7 mouse cellular contexts compared by ENCODE assay signal in genomic region chr7:44373889-44374652, GRCm38 (mm10). TPM values are rescaled to one million over a fixed set of nuclear protein-coding genes. Genes with fewer than 3 reads are reported as not detected.
A peak's percentile ranks its signal among the peaks of the same experiment; 100 is the strongest.
DNase-seq lines count a peak whose midpoint lies in the region; ATAC-seq and TF ChIP-seq lines count a peak whose summit lies in the region.

No protein-coding gene starts in this region.

- under 1% methylated on average over 19 of the region's 19 CpGs for WGBS in intestine, postnatal 0 days
- under 1% methylated on average over 19 of the region's 19 CpGs for WGBS in midbrain, embryonic 10.5 days

- 0 out of 2 replicates have a peak, but pooled peaks cover 2% of the 10 kb centered on the region for H3K4me1 ChIP-seq in intestine, postnatal 0 days (replicated peaks; ENCODE audit: control insufficient read depth, insufficient read depth, low read length)
- H3K4me1 ChIP-seq in midbrain, embryonic 10.5 days: peaks cover 25% of the 10 kb centered on the region

- TF ChIP-seq CTCF in intestine, postnatal 0 days (IDR thresholded peaks at IDR 0.05; ENCODE audit: low read depth): no peak

- no peaks in the 10 kb centered on the region for H3K36me3 ChIP-seq in intestine, postnatal 0 days (ENCODE audit: control insufficient read depth, insufficient read depth)
- no peaks in the 10 kb centered on the region for H3K36me3 ChIP-seq in midbrain, embryonic 10.5 days

- H3K27me3 ChIP-seq in intestine, postnatal 0 days (replicated peaks; ENCODE audit: control insufficient read depth, insufficient read depth, low read length): no peaks in the 10 kb centered on the region
- H3K27me3 ChIP-seq in midbrain, embryonic 10.5 days (ENCODE audit: low read depth, poor library complexity, severe bottlenecking): no peaks in the 10 kb centered on the region

- peak; percentile 84 for ATAC-seq in intestine, postnatal 0 days

- peak overlapping the region; percentile 53 for H3K9ac ChIP-seq in intestine, postnatal 0 days (ENCODE audit: low read depth, low read length)

- peak overlapping the region; percentile 64 for H3K4me3 ChIP-seq in intestine, postnatal 0 days (ENCODE audit: low read depth, low read length)
- peak overlapping the region; percentile 77 for H3K4me3 ChIP-seq in midbrain, embryonic 10.5 days

- intact Hi-C loops in left cerebral cortex, postnatal 36 days (cut with DNase I): loop anchor here (5.0 kb wide), 1 partner anchor 93 kb away; the partner anchor contains the start of genes Aspdh and Josd2

- no peaks in the 10 kb centered on the region for H3K9me3 ChIP-seq in intestine, postnatal 0 days (ENCODE audit: control insufficient read depth)
- H3K9me3 ChIP-seq in midbrain, embryonic 10.5 days (replicated peaks): no peaks in the 10 kb centered on the region

- no peak overlapping the region for H3K27ac ChIP-seq in intestine, postnatal 0 days (ENCODE audit: low read depth, low read length)
- H3K27ac ChIP-seq in midbrain, embryonic 10.5 days (replicated peaks): peak overlapping the region; percentile 92

- H3K4me2 ChIP-seq in intestine, postnatal 0 days (replicated peaks; ENCODE audit: low read depth): peak overlapping the region; percentile 91

- DNase-seq in adrenal gland, adult 18-20 months (ENCODE audit: low spot score in 2 of 2): peak; percentile 59 to 74
- peak; percentile 92 for DNase-seq in embryo, embryonic 11 days
- peak; percentile 85 for DNase-seq in gonadal fat pad, adult 2 months (ENCODE audit: low read depth)
- DNase-seq in left cerebral cortex, postnatal 36 days (ENCODE audit: low spot score in 2 of 2): peak; percentile 87 to 88
- DNase-seq in midbrain, embryonic 10.5 days (ENCODE audit: low spot score): peak; percentile 83
- DNase-seq in right cerebral cortex, postnatal 36 days (ENCODE audit: low spot score in 2 of 2): peak; percentile 82 to 94

RNA-seq across cellular contexts. Expression of gene Syt3, which starts 9.8 kb away (rescaled TPM):
- 1 to 10 TPM; 4.7 to 6.9 TPM for total RNA-seq in adrenal gland, adult 18-20 months (2021)
- polyA plus RNA-seq in gonadal fat pad, adult 2 months (2012; rRNA removed): 2.8 and 4.7 TPM in 2 replicates
- 0.55 and 0.58 TPM in 2 replicates for polyA plus RNA-seq in intestine, postnatal 0 days (2015; fragmentation: Nextera tagmentation; extraction: Ambion mirVana)
- total RNA-seq in left cerebral cortex, postnatal 36 days (2021): 10 to 100 TPM; 58.3 to 70.5 TPM
- 1.9 and 2.0 TPM in 2 replicates for polyA plus RNA-seq in midbrain, embryonic 10.5 days (2016; fragmentation: Nextera tagmentation; extraction: Ambion mirVana)

RNA-seq across cellular contexts. Expression of gene 1700008O03Rik, which starts 11.5 kb away (rescaled TPM):
- 1 to 10 TPM in 1 of 2 experiments, under 1 TPM in 1; 0.86 to 1.0 TPM for total RNA-seq in adrenal gland, adult 18-20 months (2021)
- 0.47 and 0.70 TPM in 2 replicates for polyA plus RNA-seq in gonadal fat pad, adult 2 months (2012; rRNA removed)
- 0.51 and 0.60 TPM in 2 replicates for polyA plus RNA-seq in intestine, postnatal 0 days (2015; fragmentation: Nextera tagmentation; extraction: Ambion mirVana)
- total RNA-seq in left cerebral cortex, postnatal 36 days (2021): 1 to 10 TPM; 2.0 to 2.1 TPM
- 1.7 TPM in 2 replicates for polyA plus RNA-seq in midbrain, embryonic 10.5 days (2016; fragmentation: Nextera tagmentation; extraction: Ambion mirVana)

RNA-seq across cellular contexts. Expression of gene Lrrc4b, which starts 54.7 kb away (rescaled TPM):
- 1 to 10 TPM; 5.0 to 7.3 TPM for total RNA-seq in adrenal gland, adult 18-20 months (2021)
- polyA plus RNA-seq in gonadal fat pad, adult 2 months (2012; rRNA removed): 1.1 and 1.3 TPM in 2 replicates
- 0.35 and 0.54 TPM in 2 replicates for polyA plus RNA-seq in intestine, postnatal 0 days (2015; fragmentation: Nextera tagmentation; extraction: Ambion mirVana)
- total RNA-seq in left cerebral cortex, postnatal 36 days (2021): 100 to 1,000 TPM; 282 to 313 TPM
- polyA plus RNA-seq in midbrain, embryonic 10.5 days (2016; fragmentation: Nextera tagmentation; extraction: Ambion mirVana): 2.4 and 3.5 TPM in 2 replicates
